9 mouse cellular contexts compared by ENCODE assay signal in the genomic region with DNA sequence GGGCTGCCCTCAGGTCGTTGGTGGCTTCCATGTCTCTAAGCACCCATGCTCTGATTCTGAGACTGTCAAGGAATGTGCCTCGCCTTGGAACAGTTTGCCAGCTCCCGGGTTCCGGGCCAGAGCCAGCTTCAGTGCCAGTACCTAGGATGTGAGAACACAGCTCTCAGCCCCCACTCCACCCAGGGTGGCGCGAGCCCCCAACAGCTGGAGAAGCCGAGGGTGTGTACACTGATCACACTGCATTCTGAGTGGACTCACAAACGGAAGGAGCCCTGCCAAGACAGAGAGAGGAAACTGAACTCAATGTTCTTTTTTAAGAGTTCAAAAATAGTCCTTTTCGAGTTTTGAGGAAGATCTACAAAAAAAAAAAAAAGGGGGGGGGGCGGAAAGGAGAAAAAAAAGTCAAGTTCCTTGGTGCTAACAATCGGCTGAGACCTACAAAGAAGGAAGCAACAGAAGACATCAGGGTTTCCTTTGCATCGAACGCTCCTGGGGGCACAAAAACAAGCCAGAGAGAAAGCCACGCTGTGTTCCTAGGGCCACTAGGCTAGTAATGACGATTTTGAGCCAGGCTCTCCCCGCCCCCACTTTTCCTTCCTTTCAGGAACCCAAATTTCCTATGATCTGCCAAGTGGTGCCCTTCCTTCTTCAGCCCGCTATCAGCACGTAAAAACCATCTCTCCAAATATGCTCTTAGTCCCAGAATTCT. TPM values are rescaled to one million over a fixed set of nuclear protein-coding genes. Genes with fewer than 3 reads are reported as not detected.
DNase-seq lines count a peak whose midpoint lies in the region; ATAC-seq and TF ChIP-seq lines count a peak whose summit lies in the region.
"Had no signal": no experiment of that assay in that cellular context is flagged by ENCODE, and none has a peak within 500 bp of the region (broad histone marks: within the 10 kb centered on the region; RNA-seq: fewer than 3 reads in every experiment).

No protein-coding gene starts in this region.

- H3K9me3 ChIP-seq in heart, embryonic 13.5 days, result no peaks in the 10 kb centered on the region
- no peaks in the 10 kb centered on the region for H3K9me3 ChIP-seq in forebrain, embryonic 11.5 days (ENCODE audit: control insufficient read depth, low read length)

- peaks cover 48% of the 10 kb centered on the region for H3K4me1 ChIP-seq in heart, embryonic 13.5 days
- H3K4me1 ChIP-seq in forebrain, embryonic 11.5 days (replicated peaks; ENCODE audit: control insufficient read depth, insufficient read depth, low read length), result 0 out of 2 replicates have a peak, but pooled peaks cover 1% of the 10 kb centered on the region

- no peak for TF ChIP-seq POLR2A in myocyte (IDR thresholded peaks at IDR 0.05; ENCODE audit: insufficient read length, low read depth)

- no peak overlapping the region for H3K4me3 ChIP-seq in heart, embryonic 13.5 days
- no peak overlapping the region for H3K4me3 ChIP-seq in myocyte
- H3K4me3 ChIP-seq in forebrain, embryonic 11.5 days (ENCODE audit: low read depth, low read length), result no peak overlapping the region

- H3K79me2 ChIP-seq in myocyte (ENCODE audit: control insufficient read depth, insufficient read depth), result no peaks in the 10 kb centered on the region

- H3K27ac ChIP-seq in heart, embryonic 13.5 days (replicated peaks), result peak overlapping the region; percentile 84
- H3K27ac ChIP-seq in forebrain, embryonic 11.5 days (ENCODE audit: low read depth, low read length), result no peak overlapping the region

- no peak overlapping the region for H3ac ChIP-seq in myocyte (ENCODE audit: control insufficient read depth, insufficient read length)

- no peak overlapping the region for H3K4me2 ChIP-seq in heart, embryonic 13.5 days
- H3K4me2 ChIP-seq in myocyte (ENCODE audit: low read depth), result peak overlapping the region; percentile 51
- no peak overlapping the region for H3K4me2 ChIP-seq in forebrain, embryonic 11.5 days (ENCODE audit: low read depth, low read length, severe bottlenecking)

- no peaks in the 10 kb centered on the region for H3K27me3 ChIP-seq in heart, embryonic 13.5 days (replicated peaks)
- no peaks in the 10 kb centered on the region for H3K27me3 ChIP-seq in myocyte (ENCODE audit: control insufficient read depth, insufficient read depth, insufficient read length)
- no peaks in the 10 kb centered on the region for H3K27me3 ChIP-seq in forebrain, embryonic 11.5 days (ENCODE audit: control insufficient read depth, insufficient read depth, low read length)
- H3K27me3 ChIP-seq: Patski had no signal

- WGBS in heart, embryonic 13.5 days, result 70% methylated on average over 18 of the region's 18 CpGs
- WGBS in forebrain, embryonic 11.5 days, result 90% methylated on average over 17 of the region's 18 CpGs

- no peak for ATAC-seq in heart, embryonic 13.5 days (ENCODE audit: extremely low read depth, insufficient number of reproducible peaks, low FRiP score, low TSS enrichment)
- ATAC-seq in megakaryocyte, adult 5-6 weeks (ENCODE audit: poor library complexity, severe bottlenecking), result no peak
- ATAC-seq in forebrain, embryonic 11.5 days (replicated peaks; ENCODE audit: low FRiP score), result no peak
- ATAC-seq: Patski had no signal

- peak; percentile 54 for DNase-seq in layer of hippocampus, adult 9-11 months
- no peak for DNase-seq in layer of hippocampus, adult 18-20 months (ENCODE audit: low spot score in 2 of 2)
- peak; percentile 77 to 78 for DNase-seq in frontal cortex, adult 2 months (ENCODE audit: extremely low spot score in 1 of 2, low spot score in 1 of 2)
- no peak for DNase-seq in forebrain, embryonic 11.5 days (ENCODE audit: low spot score)
- no peak for DNase-seq in layer of hippocampus, postnatal 10 days (ENCODE audit: low spot score in 2 of 2)

- peak overlapping the region; percentile 66 for H3K9ac ChIP-seq in heart, embryonic 13.5 days
- no peak overlapping the region for H3K9ac ChIP-seq in forebrain, embryonic 11.5 days (ENCODE audit: low read length)

- peaks cover 78% of the 10 kb centered on the region for H3K36me3 ChIP-seq in heart, embryonic 13.5 days
- no peaks in the 10 kb centered on the region for H3K36me3 ChIP-seq in myocyte (ENCODE audit: control insufficient read depth, insufficient read depth)
- no peaks in the 10 kb centered on the region for H3K36me3 ChIP-seq in forebrain, embryonic 11.5 days (ENCODE audit: control insufficient read depth, insufficient read depth, low read length)

TF ChIP-seq in myocyte, 11 proteins besides CTCF, POLR2A, EP300 and RAD21:
- TF ChIP-seq USF1 (IDR thresholded peaks at IDR 0.05; ENCODE audit: low read depth) (no peak), MYOG (IDR thresholded peaks at IDR 0.05; ENCODE audit: control insufficient read depth in 1 of 3, insufficient read depth in 1 of 3, insufficient read length in 2 of 3, low read depth in 2 of 3) (peak in 1 of 3 experiments; percentile 13)

RNA-seq across cellular contexts. Expression of a gene that starts 48.1 kb away (rescaled TPM):
- total RNA-seq in layer of hippocampus, adult 18-20 months (2021), result 10 to 100 TPM; 20.6 to 22.8 TPM
- 58.6 and 63.5 TPM in 2 replicates for polyA plus RNA-seq in frontal cortex, adult 2 months (2012; rRNA removed)
- 171 and 182 TPM in 2 replicates for polyA plus RNA-seq in heart, embryonic 13.5 days (2015; fragmentation: Nextera tagmentation; extraction: Ambion mirVana)
- 36.6 TPM for polyA plus RNA-seq in myocyte (2012; fragmentation: generic; extraction: Trizol)
- total RNA-seq in megakaryocyte, adult 5-6 weeks (2015), result 0.13 and 0.23 TPM in 2 replicates
- total RNA-seq in megakaryocyte, adult 5-6 weeks (2017), result 0.26 and 0.69 TPM in 2 replicates
- 2.6 and 2.8 TPM in 2 replicates for polyA plus RNA-seq in forebrain, embryonic 11.5 days (2014; fragmentation: Nextera tagmentation; extraction: Ambion mirVana)
- 1 to 10 TPM; 7.7 to 8.3 TPM for total RNA-seq in layer of hippocampus, postnatal 10 days (2021)

RNA-seq across cellular contexts. Expression of a gene that starts 51.5 kb away (rescaled TPM):
- total RNA-seq in layer of hippocampus, adult 18-20 months (2021), result 10 to 100 TPM; 56.8 to 58.9 TPM
- 56.9 and 64.1 TPM in 2 replicates for polyA plus RNA-seq in frontal cortex, adult 2 months (2012; rRNA removed)
- 43.8 and 45.3 TPM in 2 replicates for polyA plus RNA-seq in heart, embryonic 13.5 days (2015; fragmentation: Nextera tagmentation; extraction: Ambion mirVana)
- polyA plus RNA-seq in myocyte (2012; fragmentation: generic; extraction: Trizol), result 62.0 TPM
- 53.8 and 57.3 TPM in 2 replicates for total RNA-seq in megakaryocyte, adult 5-6 weeks (2015)
- total RNA-seq in megakaryocyte, adult 5-6 weeks (2017), result 67.1 and 70.0 TPM in 2 replicates
- 147 TPM in 2 replicates for polyA plus RNA-seq in forebrain, embryonic 11.5 days (2014; fragmentation: Nextera tagmentation; extraction: Ambion mirVana)
- 10 to 100 TPM; 52.6 to 56.5 TPM for total RNA-seq in layer of hippocampus, postnatal 10 days (2021)

RNA-seq across cellular contexts. Expression of a gene that starts 51.6 kb away (rescaled TPM):
- total RNA-seq in layer of hippocampus, adult 18-20 months (2021), result 10 to 100 TPM; 17.8 to 19.1 TPM
- 13.6 and 14.9 TPM in 2 replicates for polyA plus RNA-seq in frontal cortex, adult 2 months (2012; rRNA removed)
- 25.9 and 26.8 TPM in 2 replicates for polyA plus RNA-seq in heart, embryonic 13.5 days (2015; fragmentation: Nextera tagmentation; extraction: Ambion mirVana)
- polyA plus RNA-seq in myocyte (2012; fragmentation: generic; extraction: Trizol), result 14.9 TPM
- total RNA-seq in megakaryocyte, adult 5-6 weeks (2015), result 21.5 and 22.1 TPM in 2 replicates
- total RNA-seq in megakaryocyte, adult 5-6 weeks (2017), result 26.3 and 26.5 TPM in 2 replicates
- 45.7 and 53.8 TPM in 2 replicates for polyA plus RNA-seq in forebrain, embryonic 11.5 days (2014; fragmentation: Nextera tagmentation; extraction: Ambion mirVana)
- 10 to 100 TPM; 17.4 to 23.2 TPM for total RNA-seq in layer of hippocampus, postnatal 10 days (2021)

Comparison
In these comparisons a context has a peak if more than half of its experiments do, and no peak if none do; other contexts are left out.
1. DNase-seq: peak in layer of hippocampus, adult 9-11 months (single experiment) and frontal cortex, adult 2 months (2 of 2); none in layer of hippocampus, adult 18-20 months (0 of 2), forebrain, embryonic 11.5 days (single experiment) and layer of hippocampus, postnatal 10 days (0 of 2).